Mouse (Mus musculus): ENCODE measurements around the gene Ank2. TPM values are rescaled to one million over a fixed set of nuclear protein-coding genes. Genes with fewer than 3 reads are reported as not detected.

The Ank2 gene
- total and polyA plus RNA-seq, 3 experiments = 96.1 to 290 (median 269) TPM

GRCm38 (mm10) chr3:127361384-127361783, 137.8 kb downstream of the Ank2 start:
- Histone ChIP-seq H3K9ac (ENCODE audit: low read depth, low read length) (no peak overlapping the region), H3K36me3 (ENCODE audit: control insufficient read depth, insufficient read depth, low read length) (no peaks in the 10 kb centered on the region), H3K27ac (peak overlapping the region; percentile 36; the same call in 1 of the 2 replicates), H3K4me3 (no peak overlapping the region), H3K79me2 (replicated peaks; ENCODE audit: control insufficient read depth, insufficient read depth, low read length) (no peaks in the 10 kb centered on the region), H3K4me1 (ENCODE audit: control insufficient read depth, insufficient read depth, low read length) (peaks cover 2% of the 10 kb centered on the region; the same call in 1 of the 2 replicates), H3K27me3 (ENCODE audit: control insufficient read depth, insufficient read depth, low read length) (no peaks in the 10 kb centered on the region)
- DNase-seq = no peak
- intact Hi-C loops (cut with DNase I) = no loop called here
- 52% methylated on average over 5 of the region's 5 CpGs for WGBS
- TF ChIP-seq CTCF (IDR thresholded peaks at IDR 0.05) (no peak), EP300 (IDR thresholded peaks at IDR 0.05; ENCODE audit: insufficient read depth, low read depth, low read length) (no peak), POLR2A (IDR thresholded peaks at IDR 0.05; ENCODE audit: insufficient read depth, low read depth, low read length) (no peak)

- Histone ChIP-seq H3K9ac (ENCODE audit: low read depth, low read length) (no peak overlapping the region), H3K79me2 (replicated peaks; ENCODE audit: control insufficient read depth, insufficient read depth, low read length) (no peaks in the 10 kb centered on the region), H3K27me3 (ENCODE audit: control insufficient read depth, insufficient read depth, low read length) (no peaks in the 10 kb centered on the region), H3K4me3 (no peak overlapping the region), H3K36me3 (ENCODE audit: control insufficient read depth, insufficient read depth, low read length) (no peaks in the 10 kb centered on the region), H3K4me1 (ENCODE audit: control insufficient read depth, insufficient read depth, low read length) (no peaks in the 10 kb centered on the region; the same call in 1 of the 2 replicates), H3K27ac (peak overlapping the region; percentile 31)
- intact Hi-C loops (cut with DNase I) = no loop called here
- TF ChIP-seq POLR2A (IDR thresholded peaks at IDR 0.05; ENCODE audit: insufficient read depth, low read depth, low read length) = no peak
- TF ChIP-seq CTCF (IDR thresholded peaks at IDR 0.05) = no peak
- no peak for TF ChIP-seq EP300 (IDR thresholded peaks at IDR 0.05; ENCODE audit: insufficient read depth, low read depth, low read length)
- WGBS = 43% methylated on average over 5 of the region's 5 CpGs
- DNase-seq = peak in 1 of 2 experiments; percentile 45
These were observed 143.9 kb downstream of the Ank2 start for GRCm38 (mm10) chr3:127355252-127355651.

GRCm38 (mm10) chr3:127350602-127351362, 148.4 kb downstream of the Ank2 start:
- WGBS = 86% methylated on average over 9 of the region's 9 CpGs
- Histone ChIP-seq H3K4me1 (ENCODE audit: control insufficient read depth, insufficient read depth, low read length) (no peaks in the 10 kb centered on the region), H3K9ac (ENCODE audit: low read depth, low read length) (no peak overlapping the region), H3K27me3 (ENCODE audit: control insufficient read depth, insufficient read depth, low read length) (no peaks in the 10 kb centered on the region), H3K36me3 (ENCODE audit: control insufficient read depth, insufficient read depth, low read length) (no peaks in the 10 kb centered on the region), H3K4me3 (no peak overlapping the region), H3K79me2 (replicated peaks; ENCODE audit: control insufficient read depth, insufficient read depth, low read length) (no peaks in the 10 kb centered on the region), H3K27ac (no peak overlapping the region)
- intact Hi-C loops (cut with DNase I) = no loop called here
- no peak for DNase-seq
- TF ChIP-seq EP300 (IDR thresholded peaks at IDR 0.05; ENCODE audit: insufficient read depth, low read depth, low read length) (no peak), CTCF (IDR thresholded peaks at IDR 0.05) (no peak), POLR2A (IDR thresholded peaks at IDR 0.05; ENCODE audit: insufficient read depth, low read depth, low read length) (no peak)

DNA sequence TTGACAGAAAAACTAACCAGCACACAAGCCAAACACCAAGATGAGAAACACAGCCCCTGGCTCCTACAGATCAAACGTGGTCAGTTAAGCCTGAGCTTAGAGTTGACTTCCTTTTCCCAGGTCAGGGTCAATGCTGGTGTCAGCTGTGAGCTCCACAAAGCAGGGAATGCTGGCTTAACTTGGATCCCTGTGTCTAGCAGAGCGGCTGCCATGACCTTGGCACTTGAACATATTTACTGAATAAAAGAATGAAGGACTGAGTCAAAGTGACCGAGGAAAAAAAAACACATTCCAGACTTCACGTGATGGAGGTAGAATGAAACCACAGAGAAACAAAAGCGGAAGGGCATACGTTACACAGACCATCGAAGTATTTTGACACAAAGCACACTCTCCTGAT, 150.2 kb downstream of the Ank2 start:
- H3K4me1 ChIP-seq (ENCODE audit: control insufficient read depth, insufficient read depth, low read length) = no peaks in the 10 kb centered on the region

GRCm38 (mm10) chr3:127345860-127346459, 153.2 kb downstream of the Ank2 start:
- intact Hi-C loops (cut with DNase I) = no loop called here
- no peaks in the 10 kb centered on the region for H3K27me3 ChIP-seq (ENCODE audit: control insufficient read depth, insufficient read depth, low read length)
- no peak overlapping the region for H3K4me3 ChIP-seq
- no peaks in the 10 kb centered on the region for H3K36me3 ChIP-seq (ENCODE audit: control insufficient read depth, insufficient read depth, low read length)
- no peak overlapping the region for H3K9ac ChIP-seq (ENCODE audit: low read depth, low read length)
- TF ChIP-seq EP300 (IDR thresholded peaks at IDR 0.05; ENCODE audit: insufficient read depth, low read depth, low read length) = no peak
- no peak for TF ChIP-seq CTCF (IDR thresholded peaks at IDR 0.05)
- TF ChIP-seq POLR2A (IDR thresholded peaks at IDR 0.05; ENCODE audit: insufficient read depth, low read depth, low read length) = no peak
- WGBS = 68% methylated on average over 8 of the region's 8 CpGs
- H3K27ac ChIP-seq = no peak overlapping the region
- no peaks in the 10 kb centered on the region for H3K79me2 ChIP-seq (replicated peaks; ENCODE audit: control insufficient read depth, insufficient read depth, low read length)
- no peak for DNase-seq
- no peaks in the 10 kb centered on the region for H3K4me1 ChIP-seq (ENCODE audit: control insufficient read depth, insufficient read depth, low read length)

More for the DNA sequence above, 150.2 kb downstream of the Ank2 start:
- intact Hi-C loops (cut with DNase I) = no loop called here
- Histone ChIP-seq H3K27ac (no peak overlapping the region), H3K27me3 (ENCODE audit: control insufficient read depth, insufficient read depth, low read length) (no peaks in the 10 kb centered on the region), H3K79me2 (replicated peaks; ENCODE audit: control insufficient read depth, insufficient read depth, low read length) (no peaks in the 10 kb centered on the region), H3K9ac (ENCODE audit: low read depth, low read length) (no peak overlapping the region), H3K4me3 (no peak overlapping the region), H3K36me3 (ENCODE audit: control insufficient read depth, insufficient read depth, low read length) (no peaks in the 10 kb centered on the region)
- DNase-seq = no peak
- TF ChIP-seq CTCF (IDR thresholded peaks at IDR 0.05) (no peak), POLR2A (IDR thresholded peaks at IDR 0.05; ENCODE audit: insufficient read depth, low read depth, low read length) (no peak), EP300 (IDR thresholded peaks at IDR 0.05; ENCODE audit: insufficient read depth, low read depth, low read length) (no peak)
- 61% methylated on average over 7 of the region's 7 CpGs for WGBS

DNA sequence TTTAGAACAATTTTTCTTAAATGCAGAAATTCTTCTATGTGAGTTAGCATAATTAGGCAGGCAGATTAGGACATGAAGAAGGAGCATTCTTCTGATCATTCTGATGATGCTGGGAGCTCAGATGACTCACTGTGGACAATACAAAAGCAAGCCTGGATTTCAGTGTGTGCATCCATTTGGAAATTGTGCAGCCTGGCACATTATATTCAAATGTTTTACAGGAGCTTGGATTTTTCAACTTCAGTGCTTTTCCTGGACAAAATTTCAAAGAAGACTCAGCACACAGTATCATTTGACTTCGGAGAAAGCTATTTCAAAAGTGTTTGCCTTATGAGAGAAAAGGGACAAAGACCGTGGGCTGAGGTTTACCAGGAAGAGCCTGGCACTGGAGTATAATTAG, 157.8 kb downstream of the Ank2 start:
- Histone ChIP-seq H3K36me3 (ENCODE audit: control insufficient read depth, insufficient read depth, low read length) (no peaks in the 10 kb centered on the region), H3K4me3 (no peak overlapping the region), H3K4me1 (ENCODE audit: control insufficient read depth, insufficient read depth, low read length) (no peaks in the 10 kb centered on the region), H3K27ac (no peak overlapping the region), H3K9ac (ENCODE audit: low read depth, low read length) (no peak overlapping the region), H3K27me3 (ENCODE audit: control insufficient read depth, insufficient read depth, low read length) (no peaks in the 10 kb centered on the region), H3K79me2 (replicated peaks; ENCODE audit: control insufficient read depth, insufficient read depth, low read length) (no peaks in the 10 kb centered on the region)
- DNase-seq = no peak
- WGBS = 76% methylated on average over 2 of the region's 2 CpGs
- TF ChIP-seq EP300 (IDR thresholded peaks at IDR 0.05; ENCODE audit: insufficient read depth, low read depth, low read length) (no peak), CTCF (IDR thresholded peaks at IDR 0.05) (no peak), POLR2A (IDR thresholded peaks at IDR 0.05; ENCODE audit: insufficient read depth, low read depth, low read length) (no peak)
- intact Hi-C loops (cut with DNase I) = no loop called here

Data from heart, adult 2 months (tissue).